Mouse (Mus musculus): ENCODE results near the gene Krt20.

Krt20 gene

GRCm38 (mm10) chr11:99406186-99406585 is 31.8 kb downstream of the Krt20 start:
- no peak for DNase-seq (ENCODE audit: low spot score)

GRCm38 (mm10) chr11:99399956-99400549 is 37.9 kb downstream of the Krt20 start:
- DNase-seq (ENCODE audit: low spot score) = no peak

- DNase-seq (ENCODE audit: low spot score) = no peak
Measured at GRCm38 (mm10) chr11:99398832-99399231, 39.1 kb downstream of the Krt20 start.

GRCm38 (mm10) chr11:99398084-99398483 is 39.9 kb downstream of the Krt20 start:
- DNase-seq (ENCODE audit: low spot score) = no peak

- no peak for DNase-seq (ENCODE audit: low spot score)
Measured at GRCm38 (mm10) chr11:99396661-99397060, 41.3 kb downstream of the Krt20 start.

- DNase-seq (ENCODE audit: low spot score) = no peak
Measured at GRCm38 (mm10) chr11:99396034-99396433, 41.9 kb downstream of the Krt20 start.

GRCm38 (mm10) chr11:99392492-99392891 is 45.5 kb downstream of the Krt20 start:
- no peak for DNase-seq (ENCODE audit: low spot score)

- no peak for DNase-seq (ENCODE audit: low spot score)
Measured at GRCm38 (mm10) chr11:99391375-99391774, 46.6 kb downstream of the Krt20 start.

- DNase-seq (ENCODE audit: low spot score) = no peak
Measured at GRCm38 (mm10) chr11:99390866-99391265, 47.1 kb downstream of the Krt20 start.

GRCm38 (mm10) chr11:99389264-99389663 is 48.7 kb downstream of the Krt20 start, which contains the start of gene Krt10:
TSS of gene Krt10 (minus strand) at chr11:99389364.
- DNase-seq (ENCODE audit: low spot score) = no peak

GRCm38 (mm10) chr11:99388661-99389060 is 49.3 kb downstream of the Krt20 start:
- DNase-seq (ENCODE audit: low spot score) = no peak

GRCm38 (mm10) chr11:99385813-99386721 is 51.9 kb downstream of the Krt20 start:
- peak; percentile 53 for DNase-seq (ENCODE audit: low spot score)

GRCm38 (mm10) chr11:99379568-99379967 is 58.4 kb downstream of the Krt20 start:
- peak; percentile 49 for DNase-seq (ENCODE audit: low spot score)
